Mouse (Mus musculus): ENCODE data around the gene Sacm1l. TPM values are rescaled to one million over a fixed set of nuclear protein-coding genes. Genes with fewer than 3 reads are reported as not detected.
A peak's percentile ranks its signal among the peaks of the same experiment; 100 is the strongest.

Sacm1l gene
- polyA plus RNA-seq, 1 experiment from 2014 or later, result 42.8 TPM

DNA sequence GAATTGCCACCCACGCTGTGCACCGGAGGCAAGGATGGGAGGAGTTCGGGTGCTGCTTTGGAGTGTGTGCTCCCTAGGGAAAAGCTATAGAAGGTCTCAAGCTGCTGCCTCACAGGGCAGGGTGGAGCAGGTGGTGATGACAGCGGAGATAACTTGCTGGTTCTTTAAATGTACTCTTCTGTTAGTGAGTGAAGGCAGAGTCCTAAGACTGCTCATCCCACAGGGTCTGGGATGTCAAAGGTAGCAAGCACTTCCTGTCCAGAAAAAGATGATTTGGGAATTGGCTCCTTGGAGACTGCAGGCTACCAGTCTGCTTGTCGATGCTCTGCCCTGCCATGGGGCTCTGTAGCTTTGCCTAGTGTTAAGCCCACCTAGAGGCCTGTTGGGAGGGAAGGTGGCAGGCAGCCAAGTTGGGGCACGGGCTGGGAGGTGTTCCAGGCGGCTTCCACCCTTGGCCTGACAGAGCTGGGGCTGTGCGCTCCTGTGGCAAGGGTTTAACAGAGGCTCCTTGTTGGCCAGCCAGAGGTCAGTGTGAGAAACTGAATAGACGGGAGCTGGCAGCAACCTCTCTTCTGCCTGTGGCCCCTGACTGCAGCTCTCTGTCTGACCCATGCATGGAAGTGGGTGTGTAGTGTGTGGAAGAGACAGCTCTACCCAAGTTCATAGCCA is 37.5 kb upstream of the Sacm1l start:
- ATAC-seq (ENCODE audit: insufficient number of reproducible peaks, insufficient read depth, low FRiP score, low TSS enrichment, low read depth), result peak; percentile 77; the same call in 1 of the 2 replicates
- no peak overlapping the region for H3K4me3 ChIP-seq
- peak overlapping the region; percentile 60; the same call in 1 of the 2 replicates for H3K27ac ChIP-seq
- no peaks in the 10 kb centered on the region for H3K27me3 ChIP-seq
- no peaks in the 10 kb centered on the region for H3K9me3 ChIP-seq
- H3K4me1 ChIP-seq, result peaks cover 48% of the 10 kb centered on the region
- H3K4me2 ChIP-seq, result no peak overlapping the region; the same call in 1 of the 2 replicates
- no peak overlapping the region for H3K9ac ChIP-seq
- H3K36me3 ChIP-seq, result 0 out of 2 replicates have a peak, but pooled peaks cover 11% of the 10 kb centered on the region
- 64% methylated on average over 9 of the region's 9 CpGs for WGBS

DNA sequence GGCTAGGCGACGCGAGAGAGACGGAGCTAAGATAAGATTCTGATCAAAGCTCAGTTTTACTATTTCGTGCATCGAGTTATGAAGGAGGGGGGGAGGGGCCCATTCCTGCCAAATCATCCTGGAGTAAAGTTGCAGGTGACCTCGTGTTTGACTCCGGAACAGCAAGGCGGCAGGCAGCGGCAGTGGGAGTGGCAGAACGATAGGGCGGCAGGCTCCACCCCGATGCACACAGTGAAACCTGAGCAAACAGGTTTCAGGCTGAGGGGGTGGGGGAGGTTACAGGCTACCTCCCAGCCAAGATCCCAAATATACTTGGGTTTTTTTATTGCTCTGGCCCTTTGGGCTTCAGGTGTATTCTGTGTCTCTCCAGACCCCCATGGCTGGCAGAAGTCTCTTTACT is 32.9 kb upstream of the Sacm1l start:
- Histone ChIP-seq H3K36me3 (peaks cover 17% of the 10 kb centered on the region), H3K27me3 (no peaks in the 10 kb centered on the region), H3K9me3 (no peaks in the 10 kb centered on the region), H3K4me3 (no peak overlapping the region; the same call in 1 of the 2 replicates), H3K4me1 (peaks cover 27% of the 10 kb centered on the region), H3K27ac (no peak overlapping the region), H3K4me2 (peak overlapping the region; percentile 44), H3K9ac (no peak overlapping the region; the same call in 1 of the 2 replicates)
- ATAC-seq (ENCODE audit: insufficient number of reproducible peaks, insufficient read depth, low FRiP score, low TSS enrichment, low read depth), result no peak
- 2% methylated on average over 13 of the region's 13 CpGs for WGBS

DNA sequence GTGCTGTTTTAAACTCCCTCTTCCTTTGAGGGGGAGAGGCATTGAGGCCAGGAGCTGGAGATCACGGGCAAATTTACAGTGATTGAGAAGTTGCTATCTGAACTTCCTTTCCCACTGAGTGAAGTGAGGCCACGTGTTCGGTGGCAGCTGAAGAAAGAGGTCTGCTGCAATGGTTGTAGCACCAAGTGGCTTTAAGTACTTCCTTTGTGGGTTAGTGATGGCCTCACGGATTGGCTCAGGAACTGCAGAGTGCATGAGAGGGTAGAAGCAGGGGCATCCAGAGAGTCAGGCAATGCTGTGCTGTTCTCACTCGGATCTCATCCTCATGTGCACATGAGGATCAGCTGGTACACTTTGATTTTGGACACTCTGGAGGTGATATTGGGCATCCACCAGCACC is 31.7 kb upstream of the Sacm1l start:
- Histone ChIP-seq H3K4me3 (no peak overlapping the region), H3K4me1 (peaks cover 16% of the 10 kb centered on the region), H3K36me3 (peaks cover 25% of the 10 kb centered on the region), H3K9me3 (no peaks in the 10 kb centered on the region), H3K27ac (no peak overlapping the region), H3K27me3 (no peaks in the 10 kb centered on the region), H3K4me2 (no peak overlapping the region), H3K9ac (no peak overlapping the region)
- ATAC-seq (ENCODE audit: insufficient number of reproducible peaks, insufficient read depth, low FRiP score, low TSS enrichment, low read depth), result no peak
- WGBS, result 88% methylated on average over 5 of the region's 5 CpGs

DNA sequence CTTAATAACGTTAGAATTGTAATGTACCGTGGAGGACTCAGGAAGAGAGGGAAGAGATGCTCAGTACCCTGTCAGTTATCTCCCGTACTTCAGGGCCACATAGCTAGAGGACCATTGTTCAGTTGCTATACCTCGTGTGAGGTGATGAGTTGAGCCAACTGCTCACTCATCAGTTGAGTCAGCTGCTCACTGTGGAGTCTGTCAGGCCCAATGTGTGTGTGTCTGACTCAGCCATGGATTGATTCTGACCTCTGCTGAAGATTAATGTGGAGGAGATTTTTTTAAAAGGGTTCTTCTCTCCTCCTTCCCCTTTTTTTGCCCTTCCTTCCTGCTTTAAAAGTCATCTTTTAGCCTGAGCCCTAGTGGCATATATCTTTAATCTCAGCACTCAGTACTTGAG is 29.1 kb upstream of the Sacm1l start:
- H3K9me3 ChIP-seq, result no peaks in the 10 kb centered on the region
- no peak overlapping the region for H3K4me3 ChIP-seq
- H3K27me3 ChIP-seq, result no peaks in the 10 kb centered on the region
- H3K9ac ChIP-seq, result no peak overlapping the region
- ATAC-seq (ENCODE audit: insufficient number of reproducible peaks, insufficient read depth, low FRiP score, low TSS enrichment, low read depth), result no peak
- H3K36me3 ChIP-seq, result peaks cover 27% of the 10 kb centered on the region
- H3K4me2 ChIP-seq, result no peak overlapping the region
- 85% methylated on average over 4 of the region's 4 CpGs for WGBS
- H3K27ac ChIP-seq, result no peak overlapping the region
- peaks cover 14% of the 10 kb centered on the region for H3K4me1 ChIP-seq

DNA sequence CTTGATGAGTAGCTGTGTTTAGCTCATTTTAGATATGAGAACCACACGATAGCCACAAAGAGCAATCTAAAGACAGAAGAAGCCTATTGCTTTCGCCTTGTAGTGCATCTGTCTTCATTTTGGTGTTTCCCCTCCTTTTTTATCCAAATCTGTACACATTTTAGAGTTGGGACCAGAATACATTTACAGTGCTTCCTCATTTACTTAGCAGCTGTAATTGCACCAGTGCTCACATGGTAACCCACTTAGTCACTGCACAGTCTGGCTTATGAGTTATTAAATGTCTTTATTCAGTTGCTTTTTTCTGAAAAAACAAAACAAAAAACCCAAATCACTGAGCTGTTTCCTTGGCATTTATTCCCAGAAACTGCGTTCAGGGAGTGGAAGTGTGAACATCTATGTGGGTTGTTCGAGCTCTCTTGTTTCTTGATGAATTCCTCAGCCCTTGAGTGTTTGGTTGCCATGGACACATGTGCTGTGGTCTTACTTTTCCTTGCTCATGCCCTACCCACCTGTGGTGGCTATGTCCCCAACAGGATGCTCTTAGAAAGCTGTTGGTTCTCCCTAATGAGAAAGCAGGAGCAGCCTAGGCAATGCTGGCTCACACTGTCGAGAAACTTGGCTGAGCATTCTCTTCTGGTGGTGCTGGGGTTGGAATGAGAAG is 26.3 kb upstream of the Sacm1l start:
- no peak overlapping the region for H3K27ac ChIP-seq
- H3K27me3 ChIP-seq, result no peaks in the 10 kb centered on the region
- ATAC-seq (ENCODE audit: insufficient number of reproducible peaks, insufficient read depth, low FRiP score, low TSS enrichment, low read depth), result no peak
- 85% methylated on average over 5 of the region's 5 CpGs for WGBS
- no peak overlapping the region for H3K4me3 ChIP-seq
- no peak overlapping the region for H3K4me2 ChIP-seq
- H3K36me3 ChIP-seq, result peaks cover 27% of the 10 kb centered on the region
- H3K9me3 ChIP-seq, result no peaks in the 10 kb centered on the region
- H3K4me1 ChIP-seq, result no peaks in the 10 kb centered on the region
- H3K9ac ChIP-seq, result 0 out of 2 replicates have a peak overlapping the region, but pooled peaks have one; percentile 23

DNA sequence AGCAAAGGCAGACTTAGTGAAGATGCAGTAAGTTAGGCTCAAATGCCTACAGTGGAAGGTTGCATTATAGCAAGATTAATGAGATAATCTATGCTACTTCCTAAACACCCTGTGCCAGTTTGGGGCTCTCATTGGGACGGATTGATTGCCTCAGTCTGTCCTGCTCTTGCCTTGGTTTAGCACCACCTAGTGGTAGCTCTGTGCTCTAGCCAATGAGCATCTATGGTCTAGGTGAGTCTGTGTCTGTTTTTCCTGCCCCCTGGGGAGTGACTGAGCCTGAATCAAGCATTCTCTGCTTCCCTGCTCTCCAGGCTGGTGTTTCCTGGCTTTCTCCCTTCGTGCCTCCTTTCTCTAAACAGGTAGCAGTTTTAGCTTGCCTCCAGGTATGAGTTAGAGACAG is 25.2 kb upstream of the Sacm1l start:
- Histone ChIP-seq H3K4me3 (no peak overlapping the region), H3K4me1 (no peaks in the 10 kb centered on the region), H3K36me3 (peaks cover 27% of the 10 kb centered on the region), H3K9ac (no peak overlapping the region), H3K27ac (no peak overlapping the region), H3K4me2 (no peak overlapping the region), H3K9me3 (no peaks in the 10 kb centered on the region), H3K27me3 (no peaks in the 10 kb centered on the region)
- WGBS, result 6% methylated on average over 2 of the region's 2 CpGs
- no peak for ATAC-seq (ENCODE audit: insufficient number of reproducible peaks, insufficient read depth, low FRiP score, low TSS enrichment, low read depth)

DNA sequence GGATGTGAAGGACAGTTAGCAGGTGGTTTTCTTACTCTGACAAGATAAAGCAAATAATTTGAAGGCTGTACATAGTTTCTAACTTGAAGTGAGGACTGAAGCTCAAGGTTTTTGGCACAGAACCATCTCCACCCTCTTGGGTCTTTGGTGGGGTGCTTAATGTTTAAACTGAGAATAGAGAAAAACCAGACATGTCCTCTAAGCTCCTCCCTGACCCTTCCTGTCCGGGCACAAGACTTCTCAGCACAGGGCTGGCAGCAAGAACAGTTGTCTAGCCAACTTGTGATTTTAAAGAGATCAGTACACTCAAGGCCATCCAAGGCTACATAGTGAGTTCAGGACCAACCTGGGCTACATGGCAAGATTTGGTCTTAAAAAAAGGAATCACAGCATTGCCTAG is 24.0 kb upstream of the Sacm1l start:
- Histone ChIP-seq H3K4me1 (no peaks in the 10 kb centered on the region), H3K9me3 (no peaks in the 10 kb centered on the region), H3K27ac (no peak overlapping the region), H3K4me3 (no peak overlapping the region), H3K27me3 (no peaks in the 10 kb centered on the region), H3K4me2 (no peak overlapping the region), H3K36me3 (peaks cover 28% of the 10 kb centered on the region), H3K9ac (no peak overlapping the region)
- WGBS, result 80% methylated on average over 1 of the region's 1 CpGs
- ATAC-seq (ENCODE audit: insufficient number of reproducible peaks, insufficient read depth, low FRiP score, low TSS enrichment, low read depth), result no peak

DNA sequence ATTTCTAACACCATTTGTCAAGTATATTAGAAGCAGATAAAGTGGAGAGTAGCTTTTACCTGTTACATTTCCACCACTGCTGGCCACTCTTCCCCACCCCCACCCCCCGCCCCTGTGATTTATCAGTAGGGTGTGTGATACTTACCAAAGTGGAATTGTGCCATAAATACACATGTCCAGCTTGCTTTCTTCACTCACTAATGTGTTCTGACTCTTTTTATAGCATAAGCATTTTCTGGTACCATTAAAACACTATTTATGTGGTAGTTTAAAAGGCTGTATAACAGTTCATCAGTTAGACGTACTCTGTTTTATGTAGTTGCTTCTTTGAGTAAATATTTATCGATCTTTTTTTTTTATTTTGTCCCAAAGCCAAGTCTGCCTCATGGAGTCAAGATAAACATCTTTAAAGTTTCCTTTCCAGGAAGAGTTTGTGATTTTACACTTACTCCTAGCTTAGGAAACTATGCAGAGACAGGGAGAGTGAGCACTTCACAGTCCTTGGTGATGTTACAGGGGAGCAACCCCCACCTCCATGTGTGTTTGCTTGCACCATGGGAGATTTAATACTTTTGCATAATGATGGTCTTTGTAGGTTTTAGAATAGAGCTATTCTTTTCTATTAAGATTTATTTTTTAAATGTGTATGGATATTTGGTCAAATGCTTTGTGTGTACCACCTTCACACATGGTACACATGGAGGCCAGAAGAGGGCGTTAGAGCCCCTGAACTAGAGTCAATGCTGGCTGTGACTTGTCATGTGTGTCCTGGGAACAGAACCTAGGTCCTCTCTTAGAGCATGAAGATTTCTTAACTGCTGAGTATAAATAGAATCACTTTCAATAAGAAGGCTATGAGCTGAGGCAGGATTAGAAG is 23.1 kb upstream of the Sacm1l start:
- H3K9me3 ChIP-seq, result no peaks in the 10 kb centered on the region
- no peak overlapping the region for H3K27ac ChIP-seq
- no peaks in the 10 kb centered on the region for H3K4me1 ChIP-seq
- H3K36me3 ChIP-seq, result peaks cover 28% of the 10 kb centered on the region
- no peaks in the 10 kb centered on the region for H3K27me3 ChIP-seq
- ATAC-seq (ENCODE audit: insufficient number of reproducible peaks, insufficient read depth, low FRiP score, low TSS enrichment, low read depth), result no peak
- 78% methylated on average over 4 of the region's 4 CpGs for WGBS
- H3K4me2 ChIP-seq, result no peak overlapping the region
- no peak overlapping the region for H3K9ac ChIP-seq
- H3K4me3 ChIP-seq, result no peak overlapping the region

DNA sequence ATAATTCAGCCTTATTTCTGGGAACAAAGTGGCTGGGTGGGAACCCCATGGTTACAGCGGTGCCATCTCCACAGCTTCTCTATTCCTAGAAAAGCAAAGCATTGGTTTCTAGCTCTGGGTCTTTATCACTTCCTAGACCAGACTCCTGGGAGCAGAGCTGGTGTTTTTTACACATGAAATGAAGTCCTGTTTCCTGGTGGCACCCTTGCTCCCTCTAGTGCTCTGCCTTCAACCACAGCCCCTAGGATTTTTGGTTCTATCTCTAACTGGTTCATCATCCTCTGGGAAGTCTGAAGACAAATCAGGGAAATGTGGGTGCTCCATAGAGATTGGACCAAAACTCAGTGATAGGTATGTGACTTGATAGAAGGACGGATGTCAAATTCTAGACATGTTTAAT is 22.2 kb upstream of the Sacm1l start:
- H3K36me3 ChIP-seq, result peaks cover 31% of the 10 kb centered on the region
- ATAC-seq (ENCODE audit: insufficient number of reproducible peaks, insufficient read depth, low FRiP score, low TSS enrichment, low read depth), result no peak
- H3K9me3 ChIP-seq, result no peaks in the 10 kb centered on the region
- H3K27me3 ChIP-seq, result no peaks in the 10 kb centered on the region
- 81% methylated on average over 2 of the region's 2 CpGs for WGBS
- H3K4me2 ChIP-seq, result no peak overlapping the region
- H3K27ac ChIP-seq, result no peak overlapping the region
- H3K4me1 ChIP-seq, result no peaks in the 10 kb centered on the region
- no peak overlapping the region for H3K4me3 ChIP-seq
- no peak overlapping the region for H3K9ac ChIP-seq

DNA sequence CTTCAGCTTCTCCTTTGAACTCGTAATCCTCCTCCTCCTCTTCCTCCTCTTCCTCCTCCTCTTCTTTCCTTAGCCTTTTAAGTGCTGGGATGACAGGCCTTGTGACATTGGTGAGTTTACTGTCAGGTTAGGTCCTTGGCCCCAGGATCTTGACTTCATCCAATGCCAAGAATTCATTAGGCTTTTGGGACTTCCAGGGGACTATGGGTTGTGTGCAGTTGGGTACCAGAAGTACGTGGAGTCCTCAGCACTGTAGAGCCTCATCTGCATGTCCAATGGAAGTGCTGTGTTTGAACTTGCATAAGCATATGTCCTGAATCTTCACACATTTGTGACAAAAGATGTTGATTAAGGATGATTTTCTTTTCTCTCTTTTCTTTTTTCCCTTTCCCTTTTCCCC is 20.6 kb upstream of the Sacm1l start:
- 77% methylated on average over 2 of the region's 2 CpGs for WGBS
- peaks cover 32% of the 10 kb centered on the region for H3K36me3 ChIP-seq
- H3K9me3 ChIP-seq, result no peaks in the 10 kb centered on the region
- no peaks in the 10 kb centered on the region for H3K27me3 ChIP-seq
- H3K27ac ChIP-seq, result no peak overlapping the region
- no peak overlapping the region for H3K9ac ChIP-seq
- no peaks in the 10 kb centered on the region for H3K4me1 ChIP-seq
- ATAC-seq (ENCODE audit: insufficient number of reproducible peaks, insufficient read depth, low FRiP score, low TSS enrichment, low read depth), result no peak
- no peak overlapping the region for H3K4me2 ChIP-seq
- no peak overlapping the region for H3K4me3 ChIP-seq

DNA sequence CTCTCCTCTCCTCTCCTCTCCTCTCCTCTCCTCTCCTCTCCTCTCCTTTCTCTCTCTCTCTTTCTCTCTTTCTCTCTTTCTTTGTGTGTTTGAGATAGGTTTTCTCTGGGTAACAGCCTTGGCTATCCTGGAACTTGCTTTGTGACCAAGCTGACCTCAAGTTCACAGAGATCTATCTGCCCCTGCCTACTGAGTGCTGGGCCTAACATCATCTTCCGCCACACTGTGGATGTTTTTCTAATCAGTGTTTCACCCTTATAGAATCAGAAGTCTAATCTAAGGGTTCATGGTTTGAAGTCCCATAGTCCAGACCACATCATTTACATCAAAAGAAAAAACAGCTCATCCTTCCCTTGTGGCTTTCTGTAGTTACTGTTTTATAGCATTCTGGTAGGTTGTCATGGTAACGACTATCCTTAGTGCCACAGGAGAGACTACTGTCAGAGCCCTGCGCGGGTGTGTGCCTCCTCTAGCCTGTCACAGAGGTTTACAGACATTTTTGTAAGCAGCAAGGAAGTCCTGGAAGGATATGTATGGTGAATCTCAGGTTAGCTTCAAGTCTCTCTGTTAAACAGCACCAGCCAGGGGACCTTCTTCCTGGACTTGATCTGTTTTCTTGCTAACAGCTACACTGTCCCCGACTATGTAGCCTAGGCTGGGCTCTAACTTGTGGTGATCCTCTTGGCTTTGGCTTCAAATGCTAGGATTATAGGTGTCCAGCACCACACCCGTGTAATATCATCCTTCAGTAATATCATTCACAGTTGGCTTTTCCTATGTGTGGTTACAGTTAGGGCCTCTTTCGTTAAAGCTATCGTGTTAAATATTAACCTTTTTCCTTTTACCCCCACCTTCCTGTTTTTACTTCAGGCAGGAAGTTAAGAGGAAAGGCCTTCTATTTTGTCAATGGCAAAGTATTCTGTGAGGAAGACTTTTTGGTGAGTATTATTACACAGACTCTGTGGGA is 19.6 kb upstream of the Sacm1l start:
- ATAC-seq (ENCODE audit: insufficient number of reproducible peaks, insufficient read depth, low FRiP score, low TSS enrichment, low read depth), result no peak
- Histone ChIP-seq H3K36me3 (peaks cover 32% of the 10 kb centered on the region), H3K9ac (no peak overlapping the region), H3K4me3 (no peak overlapping the region), H3K9me3 (no peaks in the 10 kb centered on the region), H3K27ac (no peak overlapping the region), H3K4me2 (no peak overlapping the region), H3K4me1 (no peaks in the 10 kb centered on the region), H3K27me3 (no peaks in the 10 kb centered on the region)
- 79% methylated on average over 8 of the region's 8 CpGs for WGBS
